Mouse (Mus musculus) small intestine, adult 2 months (tissue): ENCODE results near the gene Slc20a1. TPM values are rescaled to one million over a fixed set of nuclear protein-coding genes. Genes with fewer than 3 reads are reported as not detected.

Source experiments
- H3K27ac ChIP-seq: fragments of 200-500 bp; 2 replicates; pipeline ENCODE4 v1.5.1; 2012; ENCODE audit warnings: low read depth, low read length, control low read depth, inconsistent platforms; ENCODE audit not compliant: insufficient read depth
- H3K27me3 ChIP-seq: fragments of 200-500 bp; 2 replicates; pipeline ENCODE4 v1.6.1; 2012; ENCODE audit warnings: mild to moderate bottlenecking, moderate library complexity, low read length, inconsistent platforms; ENCODE audit not compliant: control insufficient read depth, insufficient read depth
- H3K36me3 ChIP-seq: fragments of 200-500 bp; 2 replicates; pipeline ENCODE4 v1.6.1; 2012; ENCODE audit warnings: mild to moderate bottlenecking, low read length, control low read depth, inconsistent platforms; ENCODE audit not compliant: control insufficient read depth, insufficient read depth
- H3K4me1 ChIP-seq: fragments of 200-500 bp; 2 replicates; pipeline ENCODE4 v1.6.1; 2012; ENCODE audit warnings: low read length, inconsistent platforms, mixed read lengths; ENCODE audit not compliant: control insufficient read depth, insufficient read depth, insufficient read length
- H3K4me3 ChIP-seq: fragments of 200-500 bp; 2 replicates; pipeline ENCODE4 v1.5.1; 2012; ENCODE audit warnings: low read depth, mild to moderate bottlenecking, control low read depth, inconsistent platforms, low read length, moderate library complexity
- CTCF ChIP-seq: fragments of 200-500 bp; IDR thresholded peaks from 2 replicates; pipeline ENCODE4 v1.5.1; 2012; ENCODE audit warnings: low read depth, mild to moderate bottlenecking, control low read depth, inconsistent platforms, low read length, moderate library complexity, mixed read lengths; ENCODE audit not compliant: insufficient replicate concordance, insufficient read length; ENCODE audit errors: extremely low read depth
- POLR2A ChIP-seq: fragments of 200-500 bp; IDR thresholded peaks from 2 replicates; pipeline ENCODE4 v1.6.1; 2012; ENCODE audit warnings: low read depth, mild to moderate bottlenecking, control low read depth, inconsistent platforms, low read length, moderate library complexity
- WGBS: fragments of 180-500 bp; shearing (Covaris S2); methylation state at CpG from one replicate; pipeline ENCODE4 v1.1.7; 2018; 5-methylcytosine and 5-hydroxymethylcytosine counted together
- polyA plus RNA-seq: library from polyadenylated mRNA; depleted of rRNA; stranded (reverse); fragments of >200 nt; gene quantifications from 2 replicates; pipeline ENCODE4 v1.2.3, GENCODE M21; 2012; rRNA removed

The Slc20a1 gene
- polyA plus RNA-seq, 1 experiment: 6.6 TPM

DNA sequence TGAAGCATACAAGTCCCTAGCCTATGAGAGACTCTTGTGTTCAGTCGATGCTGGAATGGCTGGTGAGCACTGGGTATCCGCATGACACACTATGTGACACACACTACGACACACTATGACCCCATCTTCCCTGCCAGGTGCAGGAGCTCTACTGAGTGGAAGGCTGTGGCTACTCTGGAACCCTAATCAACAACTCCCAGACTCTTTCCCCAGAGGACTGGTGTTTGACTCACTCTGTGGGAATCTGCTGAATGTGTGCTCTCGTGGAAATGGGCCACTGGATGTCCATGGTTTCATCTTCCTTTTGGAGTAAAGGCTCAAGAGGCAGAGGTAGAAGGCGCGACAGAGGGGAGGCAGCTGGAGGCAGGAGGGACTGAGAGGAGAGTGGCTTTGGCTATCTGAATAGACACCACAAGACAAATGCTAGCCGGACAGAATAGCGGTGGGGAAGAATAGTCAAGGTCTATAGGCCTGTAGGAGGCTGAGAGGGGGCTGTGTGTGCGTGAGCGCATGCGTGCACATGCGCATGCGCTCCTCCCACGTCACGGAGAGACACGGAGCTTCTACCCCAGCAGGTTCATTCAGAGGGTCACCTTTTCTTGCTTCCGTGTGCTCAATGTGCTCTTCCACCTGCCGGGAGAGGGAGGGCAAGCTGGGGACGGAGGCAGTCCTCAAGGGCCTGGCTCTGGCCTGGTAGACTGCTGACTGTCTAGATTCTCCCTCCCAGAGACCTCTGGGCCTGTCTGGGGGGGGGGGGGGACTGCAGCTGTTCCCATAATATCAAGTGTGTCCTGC is 54.5 kb downstream of the Slc20a1 start:
- Histone ChIP-seq H3K27ac (no peak overlapping the region), H3K4me1 (peaks cover 23% of the 10 kb centered on the region), H3K36me3 (no peaks in the 10 kb centered on the region), H3K4me3 (no peak overlapping the region), H3K27me3 (0 out of 2 replicates have a peak, but pooled peaks cover 5% of the 10 kb centered on the region)
- TF ChIP-seq POLR2A: no peak
- TF ChIP-seq CTCF: no peak
- 79% methylated on average over 19 of the region's 19 CpGs for WGBS

DNA sequence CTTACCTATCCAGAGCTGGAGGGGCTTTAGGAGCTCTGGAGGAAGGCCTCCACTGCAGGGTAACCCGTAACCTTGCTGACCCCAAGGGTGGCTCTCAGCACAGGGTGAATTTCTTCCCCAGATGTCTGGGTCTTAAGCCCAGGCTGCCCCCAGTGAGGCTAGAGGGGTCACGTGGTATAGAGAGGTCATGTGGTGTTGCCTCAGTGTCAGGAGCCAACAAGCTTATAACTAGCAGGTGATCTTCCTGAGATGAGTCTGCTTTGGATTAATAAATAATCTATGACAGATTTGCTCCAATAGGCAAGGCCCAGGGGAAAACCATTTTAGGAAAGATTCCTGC is 55.0 kb downstream of the Slc20a1 start:
- Histone ChIP-seq H3K4me3 (no peak overlapping the region), H3K27ac (no peak overlapping the region), H3K27me3 (0 out of 2 replicates have a peak, but pooled peaks cover 5% of the 10 kb centered on the region), H3K36me3 (no peaks in the 10 kb centered on the region), H3K4me1 (peaks cover 19% of the 10 kb centered on the region)
- WGBS: 53% methylated on average over 2 of the region's 2 CpGs
- no peak for TF ChIP-seq POLR2A

DNA sequence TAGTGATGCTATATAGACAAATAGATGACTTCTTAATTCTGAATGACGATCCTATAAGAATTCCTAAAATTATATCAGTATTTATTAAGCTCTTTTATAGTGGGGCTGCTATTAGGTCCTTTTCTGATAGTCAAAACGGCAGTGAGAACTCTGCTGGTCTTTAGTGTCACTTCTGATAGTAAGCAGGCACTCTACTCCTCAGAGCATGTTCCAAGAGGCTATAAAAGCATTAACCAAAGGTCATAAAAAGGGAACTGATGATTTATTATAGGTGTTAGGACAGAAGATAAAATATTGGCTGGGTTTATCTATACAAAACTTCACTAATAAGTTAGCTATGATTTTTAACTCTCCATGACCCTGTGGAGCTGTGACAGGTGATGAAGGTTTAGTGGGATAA is 55.5 kb downstream of the Slc20a1 start:
- TF ChIP-seq CTCF: no peak
- no peak for TF ChIP-seq POLR2A

DNA sequence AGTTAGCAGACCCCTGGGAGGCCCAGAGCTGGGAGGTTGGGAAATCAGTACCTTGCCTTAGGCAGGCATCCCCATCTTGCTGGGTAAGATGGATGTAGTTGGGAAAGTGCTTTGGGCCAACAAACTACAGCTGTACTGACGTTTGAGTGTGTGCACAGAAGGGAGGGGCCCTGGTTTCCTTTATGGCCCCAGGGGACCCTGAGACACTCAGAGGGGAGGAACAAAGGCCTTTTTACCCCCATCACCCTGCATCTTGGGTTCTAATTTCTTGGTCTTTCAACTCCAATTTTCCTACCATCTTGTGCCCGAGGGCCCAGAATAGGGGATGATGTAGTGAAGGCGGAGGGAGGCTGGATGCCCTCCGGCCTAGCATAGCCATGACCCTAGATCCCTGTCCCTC is 57.4 kb downstream of the Slc20a1 start:
- Histone ChIP-seq H3K36me3 (no peaks in the 10 kb centered on the region), H3K4me3 (no peak overlapping the region), H3K27ac (no peak overlapping the region), H3K4me1 (peaks cover 14% of the 10 kb centered on the region), H3K27me3 (0 out of 2 replicates have a peak, but pooled peaks cover 5% of the 10 kb centered on the region)
- WGBS: 80% methylated on average over 4 of the region's 4 CpGs
- no peak for TF ChIP-seq POLR2A
- TF ChIP-seq CTCF: no peak

More for the DNA sequence above, 55.5 kb downstream of the Slc20a1 start:
- Histone ChIP-seq H3K27me3 (0 out of 2 replicates have a peak, but pooled peaks cover 5% of the 10 kb centered on the region), H3K36me3 (no peaks in the 10 kb centered on the region), H3K27ac (no peak overlapping the region), H3K4me3 (no peak overlapping the region), H3K4me1 (peaks cover 17% of the 10 kb centered on the region)
- WGBS: 18% methylated on average over 2 of the region's 2 CpGs

DNA sequence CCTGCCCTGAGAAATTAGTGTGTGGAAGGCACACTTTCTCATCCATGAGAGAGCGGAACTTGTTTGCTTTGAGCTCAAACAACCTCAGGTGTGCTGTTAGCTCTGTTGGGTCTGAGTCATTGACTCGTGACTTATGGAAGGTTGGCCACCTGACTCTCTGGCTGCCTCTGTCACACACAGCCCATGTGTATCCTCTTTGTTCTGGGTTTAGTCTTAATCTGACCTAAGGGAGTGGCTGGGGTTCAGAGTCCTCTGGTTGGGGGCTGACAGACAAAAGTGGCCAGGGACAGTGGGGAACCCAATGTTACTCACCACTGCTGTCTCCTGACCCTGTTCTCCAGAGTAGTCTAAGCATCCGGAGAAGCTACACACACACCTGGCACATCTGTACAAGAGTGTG is 59.5 kb downstream of the Slc20a1 start:
- TF ChIP-seq CTCF (no peak), POLR2A (no peak)
- Histone ChIP-seq H3K27me3 (0 out of 2 replicates have a peak, but pooled peaks cover 5% of the 10 kb centered on the region), H3K36me3 (no peaks in the 10 kb centered on the region), H3K4me1 (peaks cover 8% of the 10 kb centered on the region), H3K4me3 (no peak overlapping the region), H3K27ac (no peak overlapping the region)
- 38% methylated on average over 3 of the region's 3 CpGs for WGBS

DNA sequence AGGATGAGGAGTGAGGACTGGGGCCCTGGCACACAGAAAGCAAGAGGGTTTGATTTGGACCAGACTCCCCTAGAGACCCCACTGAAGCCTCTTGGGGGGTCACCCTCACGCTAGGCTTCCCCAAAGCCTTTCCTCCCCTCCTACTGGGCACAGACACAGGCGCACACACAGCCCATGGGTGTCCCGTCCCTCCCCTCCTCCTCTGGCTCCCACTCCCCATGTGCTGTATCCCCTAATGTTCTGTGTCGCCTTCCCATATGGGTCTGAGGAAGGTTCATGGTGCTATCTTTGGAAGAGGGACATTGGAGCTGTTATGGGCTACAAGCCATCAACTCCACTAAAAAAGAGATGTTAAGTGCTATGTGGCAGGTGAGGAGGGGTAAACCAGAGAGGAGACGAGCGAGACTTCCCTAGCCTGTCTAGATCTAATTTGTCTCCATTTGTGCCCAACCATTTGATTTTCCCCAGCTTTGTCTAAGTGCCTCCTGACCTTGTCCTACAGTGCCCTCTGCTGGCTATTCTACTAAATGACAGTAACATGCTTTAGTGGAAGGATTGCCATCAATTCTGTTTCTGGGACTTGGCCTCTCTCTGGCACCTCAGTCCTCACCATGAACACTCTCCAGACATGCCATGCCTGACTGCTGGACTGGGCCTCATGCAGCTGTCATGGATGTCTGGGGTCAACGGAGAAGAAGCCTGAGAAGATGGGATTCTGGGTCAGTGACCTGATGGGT is 60.1 kb downstream of the Slc20a1 start:
- H3K36me3 ChIP-seq: no peaks in the 10 kb centered on the region
- 0 out of 2 replicates have a peak, but pooled peaks cover 5% of the 10 kb centered on the region for H3K27me3 ChIP-seq
- peaks cover 2% of the 10 kb centered on the region for H3K4me1 ChIP-seq
- 31% methylated on average over 7 of the region's 7 CpGs for WGBS
- H3K4me3 ChIP-seq: no peak overlapping the region
- no peak overlapping the region for H3K27ac ChIP-seq
- TF ChIP-seq CTCF (peak; percentile 45; the same call in 1 of the 2 replicates), POLR2A (no peak)

DNA sequence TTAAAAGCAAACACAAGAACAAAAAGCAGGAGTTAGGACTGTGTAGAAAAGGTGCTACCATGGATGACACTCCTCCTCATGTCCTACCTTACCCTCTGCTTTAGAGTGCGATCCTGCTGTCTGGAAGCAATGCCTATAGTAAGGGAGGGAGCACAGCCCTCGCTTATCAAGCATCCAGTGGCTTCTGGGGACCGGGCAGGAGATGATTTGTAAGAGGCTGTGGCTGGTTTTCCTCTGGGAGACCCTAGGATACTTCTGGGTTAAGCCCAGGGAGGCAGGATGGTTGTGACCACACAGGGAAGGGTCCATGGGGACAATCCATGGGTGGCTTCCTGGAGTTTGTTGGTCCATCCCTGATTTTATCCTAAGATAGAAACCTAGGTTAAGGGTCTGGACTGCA is 62.1 kb downstream of the Slc20a1 start:
- Histone ChIP-seq H3K4me3 (no peak overlapping the region), H3K36me3 (no peaks in the 10 kb centered on the region), H3K4me1 (peaks cover 2% of the 10 kb centered on the region; the same call in 1 of the 2 replicates), H3K27ac (no peak overlapping the region), H3K27me3 (0 out of 2 replicates have a peak, but pooled peaks cover 5% of the 10 kb centered on the region)
- TF ChIP-seq CTCF: no peak
- TF ChIP-seq POLR2A: no peak
- WGBS: 69% methylated on average over 3 of the region's 3 CpGs

Other genes starting within 250 kb of the Slc20a1 start
- 0.27 and 0.72 TPM in 2 replicates for gene Zc3h6, start 231.4 kb upstream of the Slc20a1 start, polyA plus RNA-seq
- 0.71 and 2.1 TPM in 2 replicates for gene Gm10762, start 231.0 kb upstream of the Slc20a1 start, polyA plus RNA-seq
- gene Vinac1, start 150.6 kb upstream of the Slc20a1 start, polyA plus RNA-seq: 0.03 TPM in 1 of 2 replicates, not detected in the other
- 1.3 and 1.8 TPM in 2 replicates for gene Ttl, start 132.8 kb upstream of the Slc20a1 start, polyA plus RNA-seq
- 6.9 and 7.6 TPM in 2 replicates for gene Polr1b, start 97.8 kb upstream of the Slc20a1 start, polyA plus RNA-seq
- gene Chchd5, start 69.1 kb upstream of the Slc20a1 start, polyA plus RNA-seq: 9.7 and 21.0 TPM in 2 replicates
- 0.47 and 0.91 TPM in 2 replicates for gene Ckap2l, start 98.4 kb downstream of the Slc20a1 start, polyA plus RNA-seq
- gene Il1a, start 111.2 kb downstream of the Slc20a1 start, polyA plus RNA-seq: 0.19 and 0.23 TPM in 2 replicates
- 0.74 and 0.89 TPM in 2 replicates for gene Il1b, start 172.4 kb downstream of the Slc20a1 start, polyA plus RNA-seq